Mouse (Mus musculus): ENCODE measurements around the gene Zc3h10. TPM values are rescaled to one million over a fixed set of nuclear protein-coding genes. Genes with fewer than 3 reads are reported as not detected.
"Not testable (repeated sequence)": the region's sequence is repeated elsewhere in the genome, so short reads cannot be mapped to it uniquely, and the experiment has no call there.

Gene Zc3h10
- polyA plus RNA-seq, 1 experiment from 2014 or later: 24.2 TPM

GRCm38 (mm10) chr10:128516029-128516428, 31.5 kb downstream of the Zc3h10 start:
- H3K9me3 ChIP-seq: no peaks in the 10 kb centered on the region
- H3K4me3 ChIP-seq (replicated peaks): no peak overlapping the region
- 17% methylated on average over 20 of the region's 20 CpGs for WGBS
- ATAC-seq: no peak
- no peak overlapping the region for H3K9ac ChIP-seq (replicated peaks)
- peaks cover 23% of the 10 kb centered on the region for H3K36me3 ChIP-seq
- 0 out of 2 replicates have a peak overlapping the region, but pooled peaks have one; percentile 3 for H3K4me2 ChIP-seq (replicated peaks)
- H3K27ac ChIP-seq: no peak overlapping the region
- H3K27me3 ChIP-seq: peaks cover 28% of the 10 kb centered on the region
- H3K4me1 ChIP-seq (replicated peaks): no peaks in the 10 kb centered on the region

DNA sequence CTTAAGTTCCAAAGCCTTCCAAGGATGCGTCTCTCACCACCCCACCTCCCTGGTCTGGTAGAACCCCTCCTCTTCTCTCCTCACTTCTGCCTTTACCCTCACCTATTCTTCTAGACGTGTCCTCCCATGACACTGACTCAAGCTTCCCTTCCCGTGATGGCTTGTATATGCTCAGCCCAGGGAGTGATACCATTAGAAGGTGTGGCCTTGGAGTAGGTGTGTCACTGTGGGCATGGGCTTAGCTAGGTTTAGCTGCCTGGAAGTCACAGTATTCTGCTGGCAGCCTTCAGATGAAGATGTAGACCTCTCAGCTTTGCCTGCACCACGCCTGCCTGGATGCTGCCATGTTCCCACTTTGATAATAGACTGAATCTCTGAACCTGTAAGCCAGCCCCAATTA, 32.5 kb downstream of the Zc3h10 start:
- no peaks in the 10 kb centered on the region for H3K9me3 ChIP-seq
- no peak for ATAC-seq
- no peak overlapping the region for H3K4me2 ChIP-seq (replicated peaks)
- H3K27me3 ChIP-seq: peaks cover 28% of the 10 kb centered on the region
- no peak overlapping the region for H3K27ac ChIP-seq
- 77% methylated on average over 4 of the region's 4 CpGs for WGBS
- H3K4me1 ChIP-seq (replicated peaks): no peaks in the 10 kb centered on the region
- H3K9ac ChIP-seq (replicated peaks): no peak overlapping the region
- no peak overlapping the region for H3K4me3 ChIP-seq (replicated peaks)
- peaks cover 20% of the 10 kb centered on the region for H3K36me3 ChIP-seq

DNA sequence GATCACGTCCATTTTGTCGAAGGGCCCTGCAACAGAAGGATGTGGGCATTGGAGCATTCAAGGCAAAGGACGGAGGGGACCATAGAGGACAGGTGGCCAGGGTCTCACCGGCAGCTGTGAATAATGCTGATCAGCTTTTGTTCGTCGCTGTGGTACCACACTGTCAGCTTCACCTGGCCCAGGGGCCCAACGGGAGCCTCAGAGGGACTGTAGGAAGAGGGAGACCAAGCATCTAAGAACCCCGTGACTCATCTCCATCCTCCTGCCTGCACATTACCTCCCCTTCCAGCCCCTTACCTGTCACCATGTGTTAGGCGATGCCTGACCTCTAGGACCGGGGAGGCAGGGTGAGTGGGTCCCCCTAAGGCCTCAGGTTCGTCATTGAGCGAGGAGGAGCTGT, 35.8 kb downstream of the Zc3h10 start:
- 85% methylated on average over 12 of the region's 12 CpGs for WGBS
- Histone ChIP-seq H3K4me1 (replicated peaks) (no peaks in the 10 kb centered on the region), H3K9me3 (no peaks in the 10 kb centered on the region), H3K27me3 (peaks cover 13% of the 10 kb centered on the region), H3K4me3 (replicated peaks) (no peak overlapping the region), H3K36me3 (peaks cover 26% of the 10 kb centered on the region), H3K4me2 (replicated peaks) (no peak overlapping the region), H3K27ac (no peak overlapping the region), H3K9ac (replicated peaks) (no peak overlapping the region)
- no peak for ATAC-seq

- no peak for ATAC-seq
- peaks cover 26% of the 10 kb centered on the region for H3K36me3 ChIP-seq
- WGBS: 90% methylated on average over 9 of the region's 9 CpGs
These were observed 36.4 kb downstream of the Zc3h10 start for GRCm38 (mm10) chr10:128511189-128511588.

GRCm38 (mm10) chr10:128510301-128510700, 37.3 kb downstream of the Zc3h10 start:
- Histone ChIP-seq H3K4me2 (replicated peaks) (no peak overlapping the region), H3K27me3 (no peaks in the 10 kb centered on the region; the same call in 1 of the 2 replicates), H3K9me3 (no peaks in the 10 kb centered on the region), H3K9ac (replicated peaks) (no peak overlapping the region), H3K27ac (no peak overlapping the region), H3K36me3 (peaks cover 26% of the 10 kb centered on the region), H3K4me1 (replicated peaks) (no peaks in the 10 kb centered on the region), H3K4me3 (replicated peaks) (no peak overlapping the region)
- no peak for ATAC-seq
- WGBS: 90% methylated on average over 11 of the region's 11 CpGs

More at GRCm38 (mm10) chr10:128511189-128511588, 36.4 kb downstream of the Zc3h10 start:
- Histone ChIP-seq H3K9me3 (no peaks in the 10 kb centered on the region), H3K4me2 (replicated peaks) (no peak overlapping the region), H3K4me1 (replicated peaks) (no peaks in the 10 kb centered on the region), H3K27me3 (peaks cover 8% of the 10 kb centered on the region), H3K4me3 (replicated peaks) (no peak overlapping the region), H3K27ac (no peak overlapping the region), H3K9ac (replicated peaks) (no peak overlapping the region)

DNA sequence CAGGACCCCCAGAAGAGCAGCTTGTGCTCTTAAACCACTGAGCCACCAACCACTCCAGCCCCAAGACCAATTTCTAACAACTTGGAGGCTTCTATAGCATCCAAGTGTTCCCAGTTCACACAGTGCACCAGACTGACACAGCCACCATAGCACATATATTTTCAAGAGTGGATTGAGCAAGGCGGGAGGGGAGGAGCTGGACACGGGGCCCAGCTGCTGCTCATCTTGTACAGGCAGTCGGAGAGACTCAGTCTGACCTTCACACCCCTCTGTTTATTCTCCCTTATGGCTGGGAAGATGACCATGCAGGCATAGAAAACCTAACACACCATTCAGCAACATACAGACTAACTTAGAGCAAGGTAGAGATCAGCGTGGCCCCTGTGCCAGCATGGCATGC, 37.7 kb downstream of the Zc3h10 start:
- H3K9me3 ChIP-seq: no peaks in the 10 kb centered on the region
- 88% methylated on average over 4 of the region's 4 CpGs for WGBS

GRCm38 (mm10) chr10:128509203-128509602, 38.4 kb downstream of the Zc3h10 start:
- Histone ChIP-seq H3K9me3 (no peaks in the 10 kb centered on the region), H3K27me3 (no peaks in the 10 kb centered on the region), H3K4me1 (replicated peaks) (no peaks in the 10 kb centered on the region), H3K4me3 (replicated peaks) (no peak overlapping the region), H3K36me3 (peaks cover 26% of the 10 kb centered on the region), H3K4me2 (replicated peaks) (no peak overlapping the region), H3K9ac (replicated peaks) (no peak overlapping the region), H3K27ac (no peak overlapping the region)
- ATAC-seq: no peak
- 89% methylated on average over 9 of the region's 9 CpGs for WGBS

More for the DNA sequence above, 37.7 kb downstream of the Zc3h10 start:
- Histone ChIP-seq H3K27ac (no peak overlapping the region), H3K27me3 (no peaks in the 10 kb centered on the region), H3K36me3 (peaks cover 26% of the 10 kb centered on the region), H3K4me3 (replicated peaks) (no peak overlapping the region), H3K9ac (replicated peaks) (no peak overlapping the region), H3K4me2 (replicated peaks) (no peak overlapping the region), H3K4me1 (replicated peaks) (no peaks in the 10 kb centered on the region)
- no peak for ATAC-seq

- Histone ChIP-seq H3K36me3 (peaks cover 23% of the 10 kb centered on the region), H3K9ac (replicated peaks) (no peak overlapping the region), H3K4me3 (replicated peaks) (no peak overlapping the region), H3K4me1 (replicated peaks) (no peaks in the 10 kb centered on the region), H3K9me3 (no peaks in the 10 kb centered on the region), H3K27me3 (no peaks in the 10 kb centered on the region), H3K27ac (no peak overlapping the region), H3K4me2 (replicated peaks) (no peak overlapping the region)
- ATAC-seq: no peak
- 84% methylated on average over 9 of the region's 9 CpGs for WGBS
These were observed 39.3 kb downstream of the Zc3h10 start for GRCm38 (mm10) chr10:128508260-128508659.

- 93% methylated on average over 14 of the region's 14 CpGs for WGBS
- Histone ChIP-seq H3K27ac (no peak overlapping the region), H3K36me3 (peaks cover 11% of the 10 kb centered on the region; the same call in 1 of the 2 replicates), H3K9ac (replicated peaks) (no peak overlapping the region), H3K9me3 (no peaks in the 10 kb centered on the region), H3K4me3 (replicated peaks) (no peak overlapping the region), H3K27me3 (no peaks in the 10 kb centered on the region), H3K4me1 (replicated peaks) (no peaks in the 10 kb centered on the region), H3K4me2 (replicated peaks) (no peak overlapping the region)
- no peak for ATAC-seq
These were observed 41.6 kb downstream of the Zc3h10 start for GRCm38 (mm10) chr10:128505974-128506373.

- H3K9ac ChIP-seq (replicated peaks); H3K27ac ChIP-seq; H3K36me3 ChIP-seq; H3K4me1 ChIP-seq (replicated peaks); ATAC-seq; H3K4me2 ChIP-seq (replicated peaks); H3K4me3 ChIP-seq (replicated peaks); H3K27me3 ChIP-seq; H3K9me3 ChIP-seq: not testable (repeated sequence)
- 93% methylated on average over 5 of the region's 5 CpGs for WGBS
These were observed 42.3 kb downstream of the Zc3h10 start for GRCm38 (mm10) chr10:128505371-128505667.

DNA sequence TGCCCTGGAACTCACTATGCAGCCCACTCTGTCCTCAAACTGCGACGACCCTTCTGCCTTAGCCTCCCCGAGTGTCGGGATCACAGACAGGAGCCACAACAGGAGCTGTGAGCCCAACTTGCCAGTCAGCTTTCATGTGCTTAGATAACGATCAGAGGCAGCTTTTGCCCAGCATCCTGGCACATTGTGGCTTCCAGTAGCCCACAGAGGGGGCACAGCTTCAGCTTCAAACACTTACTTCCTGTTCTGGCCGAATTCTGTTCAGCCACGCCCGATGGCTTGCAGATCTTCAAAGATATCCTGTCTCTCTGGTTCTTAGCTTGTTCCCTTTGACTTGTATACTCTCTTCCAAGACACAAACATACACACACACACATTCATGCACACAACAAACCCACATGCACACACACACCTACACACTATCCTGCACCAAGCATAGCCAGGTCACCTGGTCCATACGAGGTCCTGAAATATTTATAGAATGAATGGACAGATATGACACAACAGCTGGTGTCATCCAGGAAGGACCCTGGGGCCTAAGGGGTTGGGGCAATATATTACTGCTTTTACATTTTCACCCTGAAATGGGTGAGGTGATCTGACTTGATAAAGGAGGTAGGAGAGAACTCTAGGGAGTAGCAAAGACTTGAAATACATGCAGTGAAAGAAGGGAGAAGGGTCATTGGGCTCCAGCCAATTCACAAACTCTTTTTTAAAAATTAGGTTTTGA, 42.8 kb downstream of the Zc3h10 start:
- no peak overlapping the region for H3K9ac ChIP-seq (replicated peaks)
- H3K4me2 ChIP-seq (replicated peaks): no peak overlapping the region
- no peak overlapping the region for H3K27ac ChIP-seq
- no peaks in the 10 kb centered on the region for H3K9me3 ChIP-seq
- H3K36me3 ChIP-seq: peaks cover 5% of the 10 kb centered on the region; the same call in 1 of the 2 replicates
- no peak for ATAC-seq
- H3K27me3 ChIP-seq: no peaks in the 10 kb centered on the region
- H3K4me3 ChIP-seq (replicated peaks): no peak overlapping the region
- H3K4me1 ChIP-seq (replicated peaks): no peaks in the 10 kb centered on the region
- 87% methylated on average over 9 of the region's 9 CpGs for WGBS

GRCm38 (mm10) chr10:128504012-128504411, 43.6 kb downstream of the Zc3h10 start:
- ATAC-seq: no peak
- WGBS: 87% methylated on average over 3 of the region's 3 CpGs
- no peak overlapping the region for H3K4me2 ChIP-seq (replicated peaks)
- no peak overlapping the region for H3K9ac ChIP-seq (replicated peaks)
- no peak overlapping the region for H3K27ac ChIP-seq
- no peak overlapping the region for H3K4me3 ChIP-seq (replicated peaks)
- H3K27me3 ChIP-seq: no peaks in the 10 kb centered on the region
- H3K36me3 ChIP-seq: no peaks in the 10 kb centered on the region; the same call in 1 of the 2 replicates
- no peaks in the 10 kb centered on the region for H3K9me3 ChIP-seq
- H3K4me1 ChIP-seq (replicated peaks): peaks cover 6% of the 10 kb centered on the region

GRCm38 (mm10) chr10:128503532-128503931, 44.0 kb downstream of the Zc3h10 start:
- no peak overlapping the region for H3K27ac ChIP-seq
- H3K4me2 ChIP-seq (replicated peaks): no peak overlapping the region
- peaks cover 6% of the 10 kb centered on the region for H3K4me1 ChIP-seq (replicated peaks)
- no peak overlapping the region for H3K4me3 ChIP-seq (replicated peaks)
- H3K36me3 ChIP-seq: no peaks in the 10 kb centered on the region
- 80% methylated on average over 8 of the region's 8 CpGs for WGBS
- no peaks in the 10 kb centered on the region for H3K9me3 ChIP-seq
- no peak overlapping the region for H3K9ac ChIP-seq (replicated peaks)
- no peak for ATAC-seq
- H3K27me3 ChIP-seq: no peaks in the 10 kb centered on the region

Measured in midbrain, embryonic 13.5 days (tissue).